Mouse (Mus musculus) limb, embryonic 14.5 days (tissue): Measurements from ENCODE around the gene Tnip3. TPM values are rescaled to one million over a fixed set of nuclear protein-coding genes. Genes with fewer than 3 reads are reported as not detected.

Experiments
- ATAC-seq: fragments of 200-750 bp; cut with Nextera tagmentation; 2 replicates; pipeline ENCODE4 v1.8.0; 2017; ENCODE audit warnings: low read depth, moderate number of reproducible peaks, moderate TSS enrichment; ENCODE audit not compliant: low FRiP score
- DNase-seq: peaks from one replicate; pipeline ENCODE4 v3.0.0-alpha.2; 2015; ENCODE audit warnings: low spot score
- H3K27ac ChIP-seq: fragments of 300-500 bp; sonication (generic); replicated peaks from 2 replicates; pipeline ENCODE4 v1.5.1; 2014; ENCODE audit warnings: low read depth, mild to moderate bottlenecking, low read length, moderate library complexity, mixed read lengths
- H3K27me3 ChIP-seq: fragments of 300-500 bp; sonication (generic); 2 replicates; pipeline ENCODE4 v1.6.1; 2014; ENCODE audit warnings: low read length, mixed read lengths; ENCODE audit not compliant: control insufficient read depth, insufficient read depth
- H3K36me3 ChIP-seq: fragments of 300-500 bp; sonication (generic); 2 replicates; pipeline ENCODE4 v1.6.1; 2014; ENCODE audit warnings: mild to moderate bottlenecking, low read length, moderate library complexity, mixed read lengths; ENCODE audit not compliant: control insufficient read depth, insufficient read depth
- H3K4me1 ChIP-seq: fragments of 300-500 bp; sonication (generic); 2 replicates; pipeline ENCODE4 v1.6.1; 2014; ENCODE audit warnings: antibody characterized with exemption, low read length, mixed read lengths; ENCODE audit not compliant: control insufficient read depth, insufficient read depth
- H3K4me2 ChIP-seq: fragments of 300-500 bp; sonication (generic); replicated peaks from 2 replicates; pipeline ENCODE4 v1.6.1; 2014; ENCODE audit warnings: low read depth, mild to moderate bottlenecking, low read length, moderate library complexity; ENCODE audit not compliant: severe bottlenecking
- H3K4me3 ChIP-seq: fragments of 300-500 bp; sonication (generic); replicated peaks from 2 replicates; pipeline ENCODE4 v1.5.1; 2014; ENCODE audit warnings: low read length
- H3K9ac ChIP-seq: fragments of 300-500 bp; sonication (generic); 2 replicates; pipeline ENCODE4 v1.6.1; 2014; ENCODE audit warnings: mild to moderate bottlenecking, low read depth, low read length, moderate library complexity; ENCODE audit not compliant: severe bottlenecking
- H3K9me3 ChIP-seq: fragments of 300-500 bp; sonication (generic); 2 replicates; pipeline ENCODE4 v1.6.1; 2016; ENCODE audit warnings: low read length; ENCODE audit not compliant: control insufficient read depth
- POLR2A ChIP-seq: fragments of 200-500 bp; IDR thresholded peaks from 2 replicates; pipeline ENCODE4 v1.8.0; 2012; ENCODE audit warnings: inconsistent platforms, mild to moderate bottlenecking, moderate library complexity, borderline replicate concordance; ENCODE audit not compliant: insufficient read depth, insufficient read length; ENCODE audit errors: extremely low read depth
- WGBS: fragments of 180-500 bp; shearing (Covaris S2); extraction: QIAGEN DNeasy Blood & Tissue Kit; methylation state at CpG from one replicate; pipeline ENCODE4 v1.1.7; 2014; 5-methylcytosine and 5-hydroxymethylcytosine counted together
- polyA plus RNA-seq, 2 experiments: library from polyadenylated mRNA; depleted of rRNA in 1 of 2; stranded (reverse) in 1 of 2; unstranded in 1 of 2; fragments of >200 nt; fragmentation: Nextera tagmentation in 1 of 2; extraction: Ambion mirVana in 1 of 2; gene quantifications; 2 replicates each; pipeline versions ENCODE4 v1.2.1 to v1.2.3; 2012 to 2014

Tnip3 gene
- polyA plus RNA-seq, 2 experiments, result 0.09 to 0.15 TPM

- no peak for TF ChIP-seq POLR2A
- Histone ChIP-seq H3K4me1 (no peaks in the 10 kb centered on the region), H3K4me3 (no peak overlapping the region), H3K27ac (no peak overlapping the region), H3K36me3 (no peaks in the 10 kb centered on the region), H3K9me3 (no peaks in the 10 kb centered on the region), H3K27me3 (no peaks in the 10 kb centered on the region), H3K9ac (no peak overlapping the region), H3K4me2 (no peak overlapping the region)
- no peak for DNase-seq
- whole genome bisulfite sequencing, result 84% methylated on average over 1 of the region's 1 CpGs
- no peak for ATAC-seq
Observed at GRCm38 (mm10) chr6:65595371-65595770, 70.3 kb downstream of the Tnip3 start.

GRCm38 (mm10) chr6:65597056-65597818 is 72.1 kb downstream of the Tnip3 start:
- H3K36me3 ChIP-seq, result no peaks in the 10 kb centered on the region
- H3K4me2 ChIP-seq, result no peak overlapping the region
- WGBS, result 24% methylated on average over 12 of the region's 12 CpGs
- no peak overlapping the region for H3K4me3 ChIP-seq
- H3K27me3 ChIP-seq, result no peaks in the 10 kb centered on the region
- no peak for ATAC-seq
- no peaks in the 10 kb centered on the region for H3K4me1 ChIP-seq
- no peaks in the 10 kb centered on the region for H3K9me3 ChIP-seq
- no peak overlapping the region for H3K27ac ChIP-seq
- TF ChIP-seq POLR2A, result no peak
- no peak overlapping the region for H3K9ac ChIP-seq
- DNase-seq, result no peak

- WGBS, result 85% methylated on average over 3 of the region's 3 CpGs
- H3K9ac ChIP-seq, result no peak overlapping the region
- no peak overlapping the region for H3K4me2 ChIP-seq
- TF ChIP-seq POLR2A, result no peak
- no peaks in the 10 kb centered on the region for H3K36me3 ChIP-seq
- no peaks in the 10 kb centered on the region for H3K4me1 ChIP-seq
- no peaks in the 10 kb centered on the region for H3K9me3 ChIP-seq
- no peak overlapping the region for H3K27ac ChIP-seq
- H3K27me3 ChIP-seq, result no peaks in the 10 kb centered on the region
- DNase-seq, result no peak
- H3K4me3 ChIP-seq, result no peak overlapping the region
- ATAC-seq, result no peak
Observed at GRCm38 (mm10) chr6:65598522-65598921, 73.4 kb downstream of the Tnip3 start.

- no peak overlapping the region for H3K9ac ChIP-seq
- DNase-seq (no peak), ATAC-seq (no peak)
- no peak overlapping the region for H3K27ac ChIP-seq
- no peaks in the 10 kb centered on the region for H3K9me3 ChIP-seq
- no peaks in the 10 kb centered on the region for H3K4me1 ChIP-seq
- no peak for TF ChIP-seq POLR2A
- 43% methylated on average over 7 of the region's 7 CpGs for WGBS
- no peaks in the 10 kb centered on the region for H3K36me3 ChIP-seq
- H3K27me3 ChIP-seq, result no peaks in the 10 kb centered on the region
- H3K4me3 ChIP-seq, result no peak overlapping the region
- H3K4me2 ChIP-seq, result no peak overlapping the region
Observed at GRCm38 (mm10) chr6:65599865-65600739, 75.0 kb downstream of the Tnip3 start.

GRCm38 (mm10) chr6:65600887-65601286 is 75.8 kb downstream of the Tnip3 start:
- Histone ChIP-seq H3K36me3 (no peaks in the 10 kb centered on the region), H3K27me3 (no peaks in the 10 kb centered on the region), H3K27ac (no peak overlapping the region), H3K4me2 (no peak overlapping the region), H3K4me1 (no peaks in the 10 kb centered on the region), H3K9me3 (no peaks in the 10 kb centered on the region), H3K4me3 (no peak overlapping the region), H3K9ac (no peak overlapping the region)
- TF ChIP-seq POLR2A, result no peak
- ATAC-seq (no peak), DNase-seq (no peak)
- 61% methylated on average over 1 of the region's 1 CpGs for WGBS
